Comparison of ENCODE assay signal across 18 mouse cellular contexts in the genomic region with DNA sequence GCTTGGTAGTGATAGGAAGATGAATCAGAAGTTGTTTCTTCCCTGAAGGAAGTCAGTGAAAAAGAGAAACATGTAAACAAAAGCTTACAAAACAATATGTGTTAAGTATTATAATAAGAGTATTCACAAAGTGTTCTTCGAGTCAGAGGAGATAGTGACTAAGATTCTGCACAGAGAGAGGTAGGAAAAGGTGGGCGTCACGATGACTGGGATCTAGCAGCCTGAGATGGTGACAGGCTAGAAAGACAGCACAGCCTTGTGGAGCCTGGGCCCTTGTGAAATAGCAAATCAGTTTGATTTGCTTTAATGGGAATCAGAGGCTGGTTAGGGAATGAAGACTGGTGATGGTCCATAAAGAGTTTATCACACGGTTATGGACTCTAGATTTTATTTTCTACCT. TPM values are rescaled to one million over a fixed set of nuclear protein-coding genes. Genes with fewer than 3 reads are reported as not detected.
"Had no signal": no experiment of that assay in that cellular context is flagged by ENCODE, and none has a peak within 500 bp of the region (broad histone marks: within the 10 kb centered on the region; RNA-seq: fewer than 3 reads in every experiment).

No protein-coding gene starts in this region.

- ATAC-seq: hindbrain, embryonic 16.5 days; inflammation-experienced regulatory T-cells, adult 6 months; intestine, embryonic 15.5 days; intestine, postnatal 0 days had no signal

- DNase-seq: gastrocnemius, adult 2 months; gastrocnemius, postnatal 10 days; gastrocnemius, postnatal 25 days; heart, adult 18-20 months; heart, postnatal 10 days; heart, postnatal 4 days; kidney, adult 18-20 months; kidney, adult 8-10 months; kidney, postnatal 10 days; kidney, postnatal 25 days; kidney, postnatal 4 days; liver; liver, embryonic 13.5 days had no signal

RNA-seq across cellular contexts. Expression of gene Tyro3, which starts 56.3 kb away (rescaled TPM):
- total RNA-seq: granulocyte monocyte progenitor cell, adult 5-6 weeks had no signal
